Mouse (Mus musculus) adrenal gland, postnatal 4 days (tissue): ENCODE data around the gene Gm10320. TPM values are rescaled to one million over a fixed set of nuclear protein-coding genes. Genes with fewer than 3 reads are reported as not detected.

Source experiments
- DNase-seq, 2 experiments: peaks; one replicate each; pipeline ENCODE4 v3.0.0; 2021 to 2022; ENCODE audit warnings: low spot score in 2 of 2, mixed read lengths in 2 of 2
- total RNA-seq, 2 experiments: library from RNA; stranded (reverse); gene quantifications; 2 replicates each; pipeline ENCODE4 v1.2.3; 2021

Gene Gm10320
- total RNA-seq, 2 experiments from 2014 or later: 0.68 TPM; not detected in 1

DNA sequence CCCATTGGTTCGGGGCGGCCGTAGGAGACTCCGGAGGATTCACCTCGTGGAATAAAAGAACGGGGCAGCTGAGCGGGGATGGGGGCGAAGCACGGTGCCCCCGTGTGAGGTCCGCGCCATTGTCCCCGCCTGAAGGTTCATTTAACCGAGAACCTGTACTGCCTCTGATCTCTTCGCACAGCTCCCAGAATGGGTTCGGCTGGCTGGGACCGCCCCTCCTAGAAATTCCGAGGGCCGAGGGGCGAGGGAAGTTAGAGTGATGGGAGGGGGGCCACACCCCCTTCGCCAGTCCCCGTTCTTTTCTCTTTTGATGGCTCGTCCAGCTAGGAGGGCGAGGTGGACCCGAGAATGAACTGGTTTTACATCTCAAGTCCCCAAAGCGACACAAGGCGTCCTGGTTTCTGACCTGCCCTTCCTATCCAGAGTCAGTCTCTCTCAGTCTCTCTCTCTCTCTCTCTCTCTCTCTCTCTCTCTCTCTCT, 12.4 kb upstream of the Gm10320 start:
- no peak for DNase-seq

DNA sequence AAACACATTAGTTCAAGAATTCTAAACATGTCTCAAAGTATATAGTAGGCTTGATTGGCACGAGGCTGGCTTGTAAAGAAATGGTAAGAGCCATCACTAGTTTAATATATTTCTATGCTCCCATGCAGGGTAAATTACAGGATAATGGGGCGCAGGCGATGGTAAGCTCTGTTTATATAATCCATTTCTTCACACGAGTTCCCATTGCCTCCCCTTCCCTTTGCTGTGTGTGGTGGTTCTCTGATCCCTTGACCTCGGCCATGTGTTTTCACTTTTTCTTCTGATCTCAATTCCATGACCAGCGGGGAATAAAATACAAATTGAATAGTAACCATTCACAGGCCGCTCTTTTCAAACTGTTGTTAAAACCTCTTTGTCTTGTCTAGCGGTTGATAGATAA, 11.8 kb upstream of the Gm10320 start:
- no peak for DNase-seq

DNA sequence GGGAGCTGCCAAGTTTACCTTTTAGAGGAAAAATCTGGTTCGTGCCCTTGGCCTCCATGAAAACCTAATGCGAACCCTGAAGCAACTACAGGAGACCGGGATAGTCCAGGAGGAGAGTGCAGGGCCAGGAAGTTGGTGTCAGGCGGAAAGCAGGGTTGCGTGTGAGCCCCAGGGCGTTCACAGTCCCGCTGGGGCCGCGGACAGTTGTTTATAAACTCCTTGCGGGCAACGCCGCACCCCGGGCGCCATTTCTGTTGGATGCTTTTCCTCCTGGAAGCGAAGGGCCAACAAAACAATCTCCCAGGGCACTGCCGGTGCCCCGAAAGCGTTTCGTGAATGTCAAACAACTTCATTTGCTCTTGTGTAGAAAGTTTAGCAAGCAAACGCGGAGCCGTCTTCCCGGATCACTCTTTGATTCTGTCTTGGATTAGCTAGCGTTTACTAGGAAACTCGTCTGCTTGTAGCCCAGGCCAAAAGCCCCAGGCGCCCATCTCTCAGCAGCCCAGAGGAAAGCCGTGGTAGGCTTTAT, 11.1 kb upstream of the Gm10320 start:
- no peak for DNase-seq

DNA sequence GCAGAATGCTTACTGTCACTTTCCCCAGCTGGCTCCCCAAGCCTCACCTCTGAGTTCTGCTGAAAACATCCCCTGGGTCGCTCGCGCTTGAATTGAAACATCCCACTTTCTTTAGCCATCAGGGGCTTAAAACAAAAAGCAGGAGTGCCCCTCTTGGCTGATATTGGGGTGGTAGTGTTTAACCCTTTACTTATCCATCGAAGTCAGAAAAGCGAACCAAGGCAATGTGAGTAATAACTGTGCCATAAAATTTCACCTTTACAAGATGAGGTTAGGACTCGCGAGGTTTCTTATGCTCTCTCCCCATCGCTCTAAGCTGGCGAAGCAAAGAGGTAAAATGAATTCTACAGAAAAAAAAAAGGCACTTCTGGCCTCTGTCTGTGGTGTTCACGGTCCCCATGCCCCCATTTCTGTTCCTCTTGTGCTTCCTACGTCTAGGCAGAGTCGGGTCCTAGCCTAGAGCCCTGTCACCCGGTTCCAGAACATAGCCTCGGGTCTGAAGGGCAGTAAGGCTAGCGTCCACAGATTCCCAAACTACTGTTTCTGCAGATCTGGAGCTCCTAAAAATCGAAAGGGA, 10.5 kb upstream of the Gm10320 start:
- DNase-seq: no peak

DNA sequence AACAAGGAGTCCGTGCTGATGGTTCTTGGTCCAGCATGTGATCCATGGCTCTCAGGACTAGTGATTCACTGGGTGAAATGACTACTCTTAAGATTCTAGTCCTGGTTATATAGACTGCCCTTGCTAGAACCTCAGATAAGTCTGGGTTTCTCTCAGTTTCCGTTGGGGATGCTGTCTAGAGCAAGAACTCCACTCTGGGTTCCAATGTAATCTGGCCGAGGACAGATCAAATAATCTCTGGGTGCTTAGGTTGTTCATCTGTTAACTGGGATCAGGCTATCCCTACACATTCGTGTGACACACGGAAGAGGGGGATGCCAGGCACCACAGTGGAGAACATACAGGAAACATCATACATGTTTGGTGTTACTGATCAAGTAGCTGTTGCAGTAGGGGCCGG, 9.5 kb upstream of the Gm10320 start:
- no peak for DNase-seq

DNA sequence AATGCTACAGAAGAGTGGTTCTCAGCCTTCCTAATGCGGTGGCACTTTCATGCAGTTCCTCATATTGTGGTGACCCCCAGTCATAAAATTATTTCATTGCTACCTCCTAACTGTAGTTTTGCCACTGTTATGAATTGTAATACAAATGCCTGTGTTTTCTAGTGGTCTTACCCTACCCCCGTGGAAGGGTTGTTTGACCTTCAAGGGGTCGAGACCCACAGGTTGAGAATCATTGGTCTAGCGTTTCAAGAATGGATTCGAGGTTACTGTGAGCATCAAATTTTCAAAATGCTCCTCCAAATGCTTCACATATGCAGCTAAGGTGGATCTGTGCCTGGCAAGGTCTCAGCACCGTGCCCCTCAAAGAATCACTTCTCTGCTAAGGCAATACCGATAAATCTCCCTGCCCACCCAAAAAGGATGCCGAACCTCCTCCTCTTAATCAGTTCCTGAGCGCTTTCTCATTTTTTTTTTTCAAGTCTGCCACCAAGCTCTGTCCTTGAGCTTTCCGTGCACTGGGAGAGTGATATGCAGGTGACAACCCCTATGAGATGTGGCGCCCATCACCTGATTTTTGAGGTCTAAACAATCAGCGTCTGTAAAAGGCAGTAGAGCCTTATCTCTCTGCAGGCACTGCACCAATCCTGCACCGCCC, 8.8 kb upstream of the Gm10320 start:
- no peak for DNase-seq

DNA sequence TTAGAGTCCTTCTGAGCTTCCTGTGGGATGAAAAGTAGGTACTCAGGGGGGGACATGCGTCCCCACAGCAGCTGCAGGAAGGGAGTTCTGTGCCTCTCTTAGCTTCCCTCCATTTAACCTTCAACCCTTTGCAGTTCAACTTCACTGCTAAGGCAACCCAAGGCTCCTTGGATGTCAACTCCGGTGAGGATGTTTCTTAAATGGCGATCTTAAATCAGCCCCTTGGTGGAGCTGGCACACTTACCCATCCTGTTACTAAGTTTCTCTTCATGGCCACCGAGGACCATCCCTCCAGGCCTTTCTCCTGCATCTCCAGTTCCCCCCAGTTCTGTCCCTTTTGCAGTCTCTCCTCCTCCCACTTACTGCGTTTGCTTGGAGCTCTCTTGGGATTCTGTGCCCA, 6.8 kb upstream of the Gm10320 start:
- no peak for DNase-seq

DNA sequence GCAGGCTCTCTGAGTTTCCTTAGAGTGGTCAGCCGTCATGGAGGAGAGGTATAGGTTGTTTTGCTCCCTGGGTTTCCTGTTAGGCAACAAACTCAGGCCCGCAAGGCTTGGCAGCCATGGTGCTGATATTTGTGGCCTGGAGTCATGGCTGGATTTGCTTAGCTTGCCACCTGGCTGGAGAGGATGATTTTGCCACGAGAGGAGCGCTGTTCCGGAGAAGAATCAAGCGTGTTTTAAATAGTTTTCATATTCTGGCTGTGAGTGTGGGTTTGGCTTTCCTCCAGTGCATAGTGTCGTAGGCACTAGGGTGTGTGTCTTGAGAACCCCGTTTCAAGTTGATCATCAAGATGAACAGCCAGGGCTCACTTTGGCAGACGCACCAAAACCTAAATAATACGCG, 6.3 kb upstream of the Gm10320 start:
- DNase-seq: no peak

DNA sequence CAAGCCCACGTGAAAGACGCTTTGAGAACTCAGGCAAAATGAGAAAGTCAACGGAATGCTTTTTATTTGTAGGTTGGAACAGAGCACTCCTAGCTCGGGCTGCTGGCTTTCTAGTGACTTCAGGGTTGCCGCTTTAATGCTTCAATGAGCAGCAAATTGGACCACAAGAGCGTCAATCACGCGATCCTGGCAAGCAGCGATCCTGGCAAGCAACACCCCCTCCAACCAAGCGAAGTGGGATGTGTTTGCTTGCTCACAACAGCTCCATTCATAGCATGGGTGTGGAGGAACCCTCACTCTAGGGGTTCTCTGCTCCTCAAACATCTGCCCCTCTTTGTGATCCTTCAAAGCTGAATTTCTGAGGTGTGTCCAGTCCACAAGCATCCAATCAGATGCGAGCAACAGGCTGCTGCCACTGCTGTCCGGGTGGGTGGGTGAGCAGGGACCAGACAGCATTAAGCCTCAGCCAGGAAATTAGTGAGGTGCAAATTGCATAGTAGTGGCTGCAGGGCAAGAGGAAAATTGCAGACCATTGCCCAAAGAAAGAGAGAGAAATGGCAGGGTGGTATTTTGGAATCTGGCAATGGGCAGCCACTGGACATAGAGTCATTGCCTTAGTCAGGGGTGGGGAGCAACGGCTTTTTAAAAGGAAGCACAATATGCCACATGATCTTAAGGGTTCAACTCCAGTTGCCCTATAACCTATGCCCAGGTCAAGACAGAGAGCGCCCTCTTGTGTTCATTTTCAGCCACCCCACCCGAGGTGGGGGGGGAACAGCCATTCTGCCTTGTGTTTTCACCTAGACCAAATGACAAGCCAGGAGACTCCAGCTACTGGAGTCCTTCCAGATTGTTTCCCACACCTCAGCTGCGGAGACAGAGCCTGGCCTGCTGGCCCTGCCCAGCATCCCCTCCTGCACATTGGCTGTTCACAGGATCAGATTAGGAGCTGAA, 5.4 kb upstream of the Gm10320 start:
- DNase-seq: no peak

DNA sequence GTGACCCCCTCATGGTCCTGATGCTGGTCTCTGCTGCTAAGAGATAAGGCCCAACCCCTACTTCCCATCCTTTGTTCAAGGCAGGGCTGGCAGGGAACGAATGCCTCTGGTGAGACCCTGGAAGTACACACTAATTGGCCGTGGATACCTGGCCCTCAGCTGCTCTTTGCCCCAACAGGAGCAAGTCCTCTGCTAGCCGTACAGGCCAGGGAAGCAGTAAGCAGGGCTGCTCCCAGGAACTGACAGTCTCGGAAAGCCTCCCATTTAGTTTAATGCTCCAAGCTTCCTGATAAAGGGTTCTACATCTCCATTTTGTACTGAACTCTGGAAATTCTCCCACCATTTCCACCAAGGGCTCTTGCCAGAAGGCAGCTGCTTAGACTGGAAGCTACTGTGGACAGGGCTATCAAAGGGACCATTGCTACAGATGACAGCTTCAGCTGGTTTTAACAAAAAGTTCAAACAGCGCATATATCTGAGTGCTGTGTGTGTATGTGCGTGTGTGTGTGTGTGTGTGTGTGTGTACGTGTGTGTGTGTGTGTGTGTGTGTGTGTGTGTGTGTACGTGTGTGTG, 2.8 kb upstream of the Gm10320 start:
- DNase-seq: no peak

DNA sequence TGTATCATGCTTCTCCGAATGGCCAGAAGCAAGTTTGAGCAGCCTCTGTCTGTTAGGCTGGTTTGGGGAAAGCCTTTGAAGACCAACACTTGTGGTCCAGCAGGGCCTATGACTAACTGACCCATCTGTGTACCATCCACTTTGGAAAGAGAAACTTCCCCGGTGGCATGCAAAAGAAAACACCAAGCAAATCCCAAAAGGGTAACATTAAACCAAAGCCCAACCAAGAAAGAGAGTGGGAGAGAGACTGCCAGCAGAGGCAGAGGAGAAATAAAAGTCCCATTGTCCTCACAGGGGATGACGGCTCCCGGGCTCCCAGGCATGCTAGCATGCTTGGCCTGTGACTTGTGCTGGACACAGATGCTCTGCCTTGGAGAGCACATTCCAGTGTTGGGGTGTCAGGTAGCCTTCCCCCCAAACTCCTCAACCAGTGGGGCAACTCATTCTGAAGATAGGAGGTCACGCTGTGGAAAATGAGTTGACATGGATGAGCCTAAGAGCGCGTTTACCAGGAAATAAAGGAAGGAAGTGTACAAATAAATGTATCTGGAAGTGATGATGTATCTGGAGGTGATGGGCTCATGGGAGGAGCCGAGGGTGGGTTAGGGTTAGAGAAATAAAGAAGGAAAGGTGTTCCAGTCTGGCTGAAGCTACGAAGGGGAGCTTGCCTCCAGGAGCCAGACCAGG, 911 bp upstream of the Gm10320 start:
- no peak for DNase-seq

DNA sequence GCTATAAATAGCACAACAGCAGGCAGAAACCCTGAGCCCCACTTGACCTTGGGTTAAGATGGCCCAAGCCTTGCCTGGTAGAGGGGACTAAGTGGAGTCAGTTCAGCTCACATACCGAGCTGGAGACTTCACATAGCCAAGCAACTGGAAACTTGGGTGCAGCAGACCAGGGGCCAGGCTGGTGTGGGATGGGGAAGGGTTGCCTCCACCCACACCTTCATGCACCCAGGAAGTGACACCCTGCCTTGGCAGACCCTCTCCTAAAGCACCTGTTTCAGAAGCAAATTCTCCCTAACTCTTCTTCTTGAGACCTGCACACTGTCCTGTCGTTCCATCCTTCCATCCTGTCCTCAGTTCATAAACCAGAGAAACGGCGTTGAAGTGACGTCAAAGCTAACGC, 5.1 kb downstream of the Gm10320 start:
- DNase-seq: no peak

DNA sequence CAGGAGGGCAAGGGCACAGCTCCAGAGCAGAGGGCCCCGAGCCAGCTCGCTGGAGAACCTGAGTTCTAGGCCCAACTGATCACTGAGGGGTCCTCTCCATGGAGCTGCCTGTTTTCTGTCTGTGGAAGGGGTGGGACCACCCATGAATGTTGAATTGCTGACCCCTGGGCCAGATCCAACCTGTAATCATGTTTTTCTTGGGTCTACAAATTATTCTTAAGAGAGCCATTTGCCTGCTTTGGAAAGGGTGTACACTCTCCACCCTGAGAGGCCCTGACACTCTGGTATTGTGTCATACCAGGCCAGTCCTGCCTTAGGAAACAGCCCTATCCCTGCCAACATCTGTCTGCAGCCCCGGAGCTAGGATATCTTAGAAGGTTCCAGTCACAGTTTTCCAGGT, 5.6 kb downstream of the Gm10320 start:
- DNase-seq: no peak

DNA sequence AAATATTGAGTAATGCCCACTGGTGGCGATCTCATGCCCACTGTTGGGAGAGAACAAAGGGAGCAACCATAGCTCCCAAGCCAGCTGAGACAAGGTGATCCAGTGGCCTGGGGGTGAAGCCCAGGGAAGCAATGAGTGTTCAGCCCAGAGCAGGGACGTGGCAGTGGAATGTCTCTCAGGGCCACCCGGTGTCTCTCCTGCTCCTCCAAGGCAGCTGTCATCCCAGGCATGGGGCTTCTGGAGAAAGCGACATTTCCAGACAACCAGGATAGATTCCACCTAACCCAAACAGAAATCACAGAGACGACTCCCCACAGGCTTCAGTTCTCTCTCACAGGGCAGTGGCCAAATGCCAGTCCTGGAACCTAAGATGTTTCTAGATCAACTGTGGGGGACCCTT, 6.4 kb downstream of the Gm10320 start:
- DNase-seq: no peak

DNA sequence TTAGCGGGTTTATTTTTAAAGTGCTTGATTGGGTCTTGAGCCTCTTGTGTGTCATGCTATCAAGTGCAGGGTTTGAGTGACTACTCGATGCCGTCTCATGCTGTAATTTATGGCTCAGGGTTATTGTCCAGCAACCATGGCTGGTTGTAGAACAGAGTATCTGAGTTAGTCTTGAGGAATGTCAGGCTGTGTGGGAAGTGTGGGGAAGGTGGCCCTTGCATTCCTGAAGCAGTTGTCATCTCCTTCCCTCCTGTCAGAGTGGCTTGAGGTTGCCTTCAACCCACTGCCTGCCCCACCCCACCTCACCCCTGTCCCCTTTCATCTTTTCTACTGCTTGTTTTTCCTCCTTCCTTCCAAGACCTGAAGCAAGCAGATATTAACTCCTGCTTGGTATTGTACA, 13.8 kb downstream of the Gm10320 start:
- no peak for DNase-seq

DNA sequence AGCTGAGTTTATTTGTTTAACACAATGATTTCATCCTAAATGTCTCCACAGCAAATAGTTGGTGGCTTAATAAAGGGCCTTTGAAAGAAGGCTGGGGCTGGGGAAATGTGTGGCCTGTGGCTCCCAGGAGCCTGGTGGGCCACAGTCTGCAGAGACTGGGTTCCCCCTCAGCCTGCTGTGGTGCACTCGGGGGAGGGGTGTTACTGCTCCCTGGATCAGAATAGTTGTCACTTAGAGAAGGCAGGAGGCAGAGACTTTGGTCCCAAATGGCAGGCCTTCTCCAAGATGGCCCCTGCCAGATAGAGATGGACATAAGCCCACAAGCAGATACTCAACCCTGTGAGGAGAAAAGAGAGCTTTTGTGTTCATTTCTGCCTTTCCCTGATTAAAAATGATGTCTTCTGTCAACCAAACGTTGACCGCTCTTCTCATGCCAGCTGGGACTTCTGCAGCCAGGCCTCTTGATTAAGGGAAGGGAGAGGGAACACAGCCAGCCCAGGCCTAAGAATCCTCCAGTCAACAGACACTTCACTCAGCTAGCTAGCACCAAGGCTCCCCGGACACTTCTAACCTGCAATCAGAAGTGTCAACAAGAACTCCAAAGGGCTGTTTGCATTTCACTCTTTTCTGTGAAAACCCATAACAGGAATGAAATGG, 14.8 kb downstream of the Gm10320 start:
- no peak for DNase-seq

DNA sequence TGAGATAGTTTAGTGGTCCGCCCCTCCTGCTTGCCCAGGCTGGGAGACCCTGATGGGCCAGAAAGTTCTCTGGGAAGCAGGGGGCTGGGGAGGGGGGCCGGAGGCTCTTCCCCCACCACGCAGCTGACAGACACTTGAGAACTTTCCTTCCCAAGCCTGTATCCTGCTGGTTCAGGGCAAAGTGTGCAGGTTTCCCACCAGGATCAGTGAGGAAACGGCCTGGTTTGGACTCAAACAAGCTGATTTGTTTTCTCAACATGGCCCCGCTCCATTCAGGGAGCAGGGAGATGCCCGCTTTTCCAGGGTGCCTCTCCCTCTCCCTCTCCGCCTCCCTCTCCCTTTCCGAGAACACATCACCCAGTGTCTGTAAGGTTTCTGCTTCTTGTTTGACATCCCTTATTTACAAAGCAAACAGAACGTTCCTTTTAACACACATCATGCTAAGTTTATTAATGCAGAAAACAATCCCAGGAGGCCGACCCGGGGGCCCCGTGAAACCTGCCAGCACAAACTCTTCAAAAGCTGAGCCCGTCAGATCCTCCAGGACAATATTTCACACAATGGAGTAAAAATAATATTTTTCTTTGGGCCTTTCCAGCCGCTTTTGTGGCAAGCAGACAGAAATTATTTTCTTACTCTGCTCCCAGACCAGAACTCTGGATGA, 15.5 kb downstream of the Gm10320 start:
- DNase-seq: no peak

DNA sequence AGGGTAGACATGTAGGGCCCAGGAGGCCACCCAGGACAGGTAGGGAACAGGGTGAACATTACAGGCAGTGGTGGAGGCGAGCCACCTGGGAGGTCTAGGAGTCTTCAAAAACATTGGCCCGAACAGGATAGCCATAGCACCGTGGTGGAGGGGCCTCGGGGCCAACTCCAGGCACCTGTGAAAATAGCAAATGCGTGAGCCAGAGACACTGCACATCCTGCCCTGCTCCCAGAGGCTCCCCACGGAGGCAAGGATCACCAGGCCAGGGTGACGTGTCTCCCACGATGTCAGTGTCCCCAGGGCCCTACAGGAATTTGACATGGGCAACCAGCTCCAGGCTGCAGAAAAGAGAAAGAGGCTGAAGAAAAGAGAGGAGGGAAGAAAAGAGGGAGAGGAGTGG, 16.1 kb downstream of the Gm10320 start:
- DNase-seq: no peak

DNA sequence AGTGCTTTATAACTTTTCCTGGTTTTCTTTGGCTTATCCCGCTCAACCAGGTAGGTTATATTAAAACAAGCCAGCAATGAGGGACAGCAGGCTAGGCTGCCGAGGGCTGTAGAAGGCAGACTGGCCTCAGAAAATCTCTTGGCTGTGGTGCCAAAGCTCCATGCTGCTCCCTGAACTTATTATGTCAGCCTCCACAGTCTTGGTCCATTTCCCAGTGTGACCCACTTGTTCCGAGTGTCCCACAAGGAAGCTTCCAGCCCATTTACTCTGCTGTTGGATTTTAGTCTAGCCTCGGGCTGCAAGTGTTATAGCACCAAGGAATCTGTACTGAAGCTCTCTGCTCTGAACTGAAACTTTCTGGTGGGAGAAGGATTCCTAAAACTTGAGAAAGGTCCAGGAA, 18.8 kb downstream of the Gm10320 start:
- no peak for DNase-seq

DNA sequence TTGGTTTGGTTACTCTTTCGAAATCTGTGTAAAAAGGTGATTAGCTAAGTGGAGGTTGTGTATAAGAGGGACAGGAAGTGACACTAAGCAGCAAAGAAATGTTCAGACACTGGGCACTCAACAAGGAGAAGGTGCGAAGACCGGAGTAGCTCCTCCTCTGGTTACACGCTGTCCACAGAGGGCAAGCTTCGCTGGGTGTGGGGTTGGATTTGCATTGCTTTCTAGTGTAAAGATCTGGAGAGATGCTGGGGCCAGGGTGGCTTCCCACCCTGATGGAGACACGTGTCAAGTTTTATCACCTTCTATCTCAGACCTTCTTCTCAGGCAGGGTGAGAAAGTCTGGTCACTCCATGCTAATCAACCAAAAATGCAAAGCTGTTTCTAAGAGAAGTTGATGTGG, 20.0 kb downstream of the Gm10320 start:
- DNase-seq: no peak
